Mouse (Mus musculus): Measurements from ENCODE around the gene Ccdc92b. TPM values are rescaled to one million over a fixed set of nuclear protein-coding genes. Genes with fewer than 3 reads are reported as not detected.
"Not testable (repeated sequence)": the region's sequence is repeated elsewhere in the genome, so short reads cannot be mapped to it uniquely, and the experiment has no call there.

The Ccdc92b gene
- polyA plus RNA-seq (2015; fragmentation: Nextera tagmentation; extraction: Ambion mirVana): 0.30 and 0.35 TPM in 2 replicates

- H3K9ac ChIP-seq: no peak within 1 kb of the TSS
- peaks cover 38% of the 10 kb centered on the region for H3K27me3 ChIP-seq
- no peaks in the 10 kb centered on the region for H3K9me3 ChIP-seq
- peak; percentile 77 for ATAC-seq (ENCODE audit: borderline replicate concordance, extremely low read depth, low FRiP score, low TSS enrichment)
- H3K4me2 ChIP-seq: peak within 1 kb of the TSS; percentile 49
- peaks cover 6% of the 10 kb centered on the region for H3K4me1 ChIP-seq
- no peak within 1 kb of the TSS for H3K27ac ChIP-seq
- no peaks in the 10 kb centered on the region for H3K36me3 ChIP-seq
- WGBS: 1% methylated on average over 42 of the region's 63 CpGs
- peak within 1 kb of the TSS; percentile 21 for H3K4me3 ChIP-seq
These were observed at the start of gene Ccdc92b for GRCm38 (mm10) chr11:74619201-74619955. Gene Ccdc92b, plus strand, starts transcription at chr11:74619605.

- Histone ChIP-seq H3K36me3 (no peaks in the 10 kb centered on the region), H3K4me2 (no peak overlapping the region), H3K27me3 (no peaks in the 10 kb centered on the region), H3K9ac (no peak overlapping the region), H3K9me3 (no peaks in the 10 kb centered on the region), H3K4me1 (peaks cover 12% of the 10 kb centered on the region; the same call in 1 of the 2 replicates), H3K27ac (no peak overlapping the region), H3K4me3 (no peak overlapping the region)
- ATAC-seq (ENCODE audit: borderline replicate concordance, extremely low read depth, low FRiP score, low TSS enrichment): peak; percentile 23; the same call in 1 of the 2 replicates
- 46% methylated on average over 6 of the region's 6 CpGs for WGBS
These were observed 49.7 kb upstream of the Ccdc92b start for GRCm38 (mm10) chr11:74569735-74570134.

- Histone ChIP-seq H3K4me1 (peaks cover 14% of the 10 kb centered on the region; the same call in 1 of the 2 replicates), H3K27me3 (no peaks in the 10 kb centered on the region), H3K4me2 (no peak overlapping the region), H3K36me3 (no peaks in the 10 kb centered on the region), H3K9ac (no peak overlapping the region), H3K9me3 (no peaks in the 10 kb centered on the region), H3K4me3 (no peak overlapping the region), H3K27ac (no peak overlapping the region)
- WGBS: 65% methylated on average over 6 of the region's 6 CpGs
- peak; percentile 60; the same call in 1 of the 2 replicates for ATAC-seq (ENCODE audit: borderline replicate concordance, extremely low read depth, low FRiP score, low TSS enrichment)
These were observed 46.8 kb upstream of the Ccdc92b start for GRCm38 (mm10) chr11:74572459-74573061.

GRCm38 (mm10) chr11:74574768-74575434 is 44.5 kb upstream of the Ccdc92b start:
- H3K9me3 ChIP-seq: no peaks in the 10 kb centered on the region
- H3K4me3 ChIP-seq: no peak overlapping the region
- no peak for ATAC-seq (ENCODE audit: borderline replicate concordance, extremely low read depth, low FRiP score, low TSS enrichment)
- H3K9ac ChIP-seq: no peak overlapping the region
- no peak overlapping the region for H3K4me2 ChIP-seq
- no peaks in the 10 kb centered on the region for H3K27me3 ChIP-seq
- peaks cover 9% of the 10 kb centered on the region; the same call in 1 of the 2 replicates for H3K4me1 ChIP-seq
- H3K36me3 ChIP-seq: no peaks in the 10 kb centered on the region
- WGBS: 42% methylated on average over 4 of the region's 4 CpGs
- H3K27ac ChIP-seq: no peak overlapping the region

- no peak overlapping the region for H3K4me2 ChIP-seq
- 80% methylated on average over 3 of the region's 3 CpGs for WGBS
- no peak for ATAC-seq (ENCODE audit: borderline replicate concordance, extremely low read depth, low FRiP score, low TSS enrichment)
These were observed 43.5 kb upstream of the Ccdc92b start for GRCm38 (mm10) chr11:74575940-74576339.

GRCm38 (mm10) chr11:74577068-74577467 is 42.3 kb upstream of the Ccdc92b start:
- no peak overlapping the region for H3K4me3 ChIP-seq
- H3K27me3 ChIP-seq: no peaks in the 10 kb centered on the region
- ATAC-seq (ENCODE audit: borderline replicate concordance, extremely low read depth, low FRiP score, low TSS enrichment): no peak
- no peak overlapping the region for H3K4me2 ChIP-seq
- no peak overlapping the region for H3K9ac ChIP-seq
- H3K9me3 ChIP-seq: no peaks in the 10 kb centered on the region
- H3K4me1 ChIP-seq: peaks cover 9% of the 10 kb centered on the region; the same call in 1 of the 2 replicates
- 27% methylated on average over 3 of the region's 3 CpGs for WGBS
- no peak overlapping the region for H3K27ac ChIP-seq
- H3K36me3 ChIP-seq: no peaks in the 10 kb centered on the region

More at GRCm38 (mm10) chr11:74575940-74576339, 43.5 kb upstream of the Ccdc92b start:
- Histone ChIP-seq H3K36me3 (no peaks in the 10 kb centered on the region), H3K9ac (no peak overlapping the region), H3K9me3 (no peaks in the 10 kb centered on the region), H3K4me3 (no peak overlapping the region), H3K4me1 (peaks cover 9% of the 10 kb centered on the region; the same call in 1 of the 2 replicates), H3K27ac (no peak overlapping the region), H3K27me3 (no peaks in the 10 kb centered on the region)

- not testable (repeated sequence) for H3K27me3 ChIP-seq; H3K9ac ChIP-seq; H3K36me3 ChIP-seq; H3K9me3 ChIP-seq; H3K27ac ChIP-seq; ATAC-seq (ENCODE audit: borderline replicate concordance, extremely low read depth, low FRiP score, low TSS enrichment); H3K4me1 ChIP-seq; H3K4me3 ChIP-seq; H3K4me2 ChIP-seq
- 55% methylated on average over 4 of the region's 4 CpGs for WGBS
These were observed 38.1 kb upstream of the Ccdc92b start for GRCm38 (mm10) chr11:74581333-74581732.

GRCm38 (mm10) chr11:74582464-74582863 is 36.9 kb upstream of the Ccdc92b start:
- Histone ChIP-seq H3K9me3 (no peaks in the 10 kb centered on the region), H3K9ac (no peak overlapping the region), H3K27me3 (peaks cover 6% of the 10 kb centered on the region; the same call in 1 of the 2 replicates), H3K36me3 (no peaks in the 10 kb centered on the region), H3K4me2 (no peak overlapping the region), H3K27ac (no peak overlapping the region), H3K4me1 (no peaks in the 10 kb centered on the region), H3K4me3 (no peak overlapping the region)
- ATAC-seq (ENCODE audit: borderline replicate concordance, extremely low read depth, low FRiP score, low TSS enrichment): no peak
- 76% methylated on average over 3 of the region's 3 CpGs for WGBS

GRCm38 (mm10) chr11:74583824-74584349 is 35.5 kb upstream of the Ccdc92b start:
- H3K9me3 ChIP-seq: no peaks in the 10 kb centered on the region
- 58% methylated on average over 7 of the region's 7 CpGs for WGBS
- H3K4me2 ChIP-seq: no peak overlapping the region
- H3K27me3 ChIP-seq: peaks cover 21% of the 10 kb centered on the region
- no peak overlapping the region for H3K27ac ChIP-seq
- no peaks in the 10 kb centered on the region for H3K36me3 ChIP-seq
- no peaks in the 10 kb centered on the region for H3K4me1 ChIP-seq
- no peak for ATAC-seq (ENCODE audit: borderline replicate concordance, extremely low read depth, low FRiP score, low TSS enrichment)
- no peak overlapping the region for H3K4me3 ChIP-seq
- H3K9ac ChIP-seq: no peak overlapping the region

GRCm38 (mm10) chr11:74584946-74585723 is 34.3 kb upstream of the Ccdc92b start:
- Histone ChIP-seq H3K4me3 (no peak overlapping the region), H3K27ac (no peak overlapping the region), H3K9ac (no peak overlapping the region), H3K9me3 (no peaks in the 10 kb centered on the region), H3K4me1 (no peaks in the 10 kb centered on the region; the same call in 1 of the 2 replicates), H3K27me3 (peaks cover 33% of the 10 kb centered on the region), H3K36me3 (no peaks in the 10 kb centered on the region), H3K4me2 (no peak overlapping the region)
- 62% methylated on average over 10 of the region's 10 CpGs for WGBS
- no peak for ATAC-seq (ENCODE audit: borderline replicate concordance, extremely low read depth, low FRiP score, low TSS enrichment)

- Histone ChIP-seq H3K4me1 (no peaks in the 10 kb centered on the region; the same call in 1 of the 2 replicates), H3K36me3 (no peaks in the 10 kb centered on the region), H3K9ac (no peak overlapping the region), H3K9me3 (no peaks in the 10 kb centered on the region), H3K4me3 (no peak overlapping the region), H3K4me2 (no peak overlapping the region), H3K27me3 (peaks cover 46% of the 10 kb centered on the region), H3K27ac (no peak overlapping the region)
- no peak for ATAC-seq (ENCODE audit: borderline replicate concordance, extremely low read depth, low FRiP score, low TSS enrichment)
- 46% methylated on average over 5 of the region's 5 CpGs for WGBS
These were observed 33.0 kb upstream of the Ccdc92b start for GRCm38 (mm10) chr11:74586401-74586800.
